Mouse (Mus musculus) CH12F3 (cell line): ENCODE measurements at regions not wholly inside any gene's neighbourhood (a gene's known extent, or its start where the extent isn't known, plus 50 kb on each side); places are given as distances from the start of the nearest gene placed in this dataset.
"Not testable (repeated sequence)": the region's sequence is repeated elsewhere in the genome, so short reads cannot be mapped to it uniquely, and the experiment has no call there.

Experiments used
- in situ Hi-C: fragments of 300-500 bp; cut with MboI; formaldehyde crosslinking; loops from 2 replicates; pipeline ENCODE4 v1.14.3; 2020; ENCODE audit warnings: low sequenced_read_pairs

DNA sequence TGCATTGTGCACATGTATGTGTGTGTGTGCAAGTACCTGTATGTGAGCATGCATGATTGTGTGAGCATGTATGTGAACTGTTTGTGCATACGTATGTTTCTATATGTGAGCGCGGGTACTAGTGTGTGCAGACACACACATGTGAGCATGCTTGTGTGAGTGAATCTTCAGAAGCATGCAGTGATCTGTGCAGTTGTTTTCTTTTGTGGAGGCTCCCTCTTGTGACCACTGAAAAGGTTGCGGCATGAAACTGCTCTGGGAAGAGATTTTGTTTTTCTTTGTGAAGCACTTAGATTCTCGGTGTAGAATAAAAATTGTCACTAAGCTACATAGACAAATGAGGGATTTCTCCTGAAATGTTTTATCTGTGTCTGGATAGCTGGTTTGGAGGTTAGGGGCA, 189.2 kb upstream of the Rapgef5 start:
- in situ Hi-C loops = not testable (repeated sequence)

DNA sequence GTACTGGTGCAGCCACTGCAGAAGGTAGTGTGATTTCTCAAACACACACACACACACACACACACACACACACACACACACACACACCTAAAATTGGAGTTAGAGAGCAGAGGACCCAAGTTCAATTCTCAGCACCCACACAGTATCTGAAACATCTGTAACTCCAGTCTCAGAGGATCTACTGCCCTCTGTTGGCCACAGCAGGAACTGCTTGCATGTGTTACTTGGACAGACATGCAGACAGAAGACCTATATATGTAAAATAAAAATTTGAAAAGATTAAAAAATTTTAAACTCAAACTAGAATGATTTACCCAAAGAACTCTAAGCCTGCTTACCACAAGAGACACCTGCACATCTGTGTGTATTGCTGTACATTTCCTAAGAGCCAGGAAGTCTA, 185.9 kb upstream of the Rapgef5 start:
- in situ Hi-C loops = no loop called here

DNA sequence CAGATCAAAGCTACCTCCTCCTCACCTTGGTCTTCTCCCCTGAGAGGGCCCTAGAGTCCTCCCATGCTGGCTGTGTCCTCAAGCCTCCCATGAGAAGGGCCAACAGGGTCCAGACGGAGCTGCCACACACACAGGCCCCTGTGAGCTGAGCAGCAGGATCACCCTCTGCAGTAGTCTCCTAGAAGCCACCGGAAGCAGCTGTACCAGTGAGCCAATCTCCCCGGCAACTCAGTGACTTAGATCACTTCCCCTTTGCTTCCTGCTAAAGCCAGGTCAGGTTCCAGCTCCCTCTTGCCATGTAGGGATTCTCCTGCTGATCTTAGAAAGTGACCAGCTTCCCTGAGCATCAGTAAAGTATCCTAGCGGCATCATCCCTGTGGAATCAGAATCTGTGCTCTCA, 179.4 kb upstream of the Rapgef5 start:
- in situ Hi-C loops = no loop called here

- in situ Hi-C loops = no loop called here
These were observed 174.0 kb upstream of the Rapgef5 start for GRCm38 (mm10) chr12:117342321-117342720.

GRCm38 (mm10) chr12:117343121-117343520, 173.2 kb upstream of the Rapgef5 start:
- in situ Hi-C loops = no loop called here

GRCm38 (mm10) chr12:117343605-117344004, 172.7 kb upstream of the Rapgef5 start:
- in situ Hi-C loops = not testable (repeated sequence)

DNA sequence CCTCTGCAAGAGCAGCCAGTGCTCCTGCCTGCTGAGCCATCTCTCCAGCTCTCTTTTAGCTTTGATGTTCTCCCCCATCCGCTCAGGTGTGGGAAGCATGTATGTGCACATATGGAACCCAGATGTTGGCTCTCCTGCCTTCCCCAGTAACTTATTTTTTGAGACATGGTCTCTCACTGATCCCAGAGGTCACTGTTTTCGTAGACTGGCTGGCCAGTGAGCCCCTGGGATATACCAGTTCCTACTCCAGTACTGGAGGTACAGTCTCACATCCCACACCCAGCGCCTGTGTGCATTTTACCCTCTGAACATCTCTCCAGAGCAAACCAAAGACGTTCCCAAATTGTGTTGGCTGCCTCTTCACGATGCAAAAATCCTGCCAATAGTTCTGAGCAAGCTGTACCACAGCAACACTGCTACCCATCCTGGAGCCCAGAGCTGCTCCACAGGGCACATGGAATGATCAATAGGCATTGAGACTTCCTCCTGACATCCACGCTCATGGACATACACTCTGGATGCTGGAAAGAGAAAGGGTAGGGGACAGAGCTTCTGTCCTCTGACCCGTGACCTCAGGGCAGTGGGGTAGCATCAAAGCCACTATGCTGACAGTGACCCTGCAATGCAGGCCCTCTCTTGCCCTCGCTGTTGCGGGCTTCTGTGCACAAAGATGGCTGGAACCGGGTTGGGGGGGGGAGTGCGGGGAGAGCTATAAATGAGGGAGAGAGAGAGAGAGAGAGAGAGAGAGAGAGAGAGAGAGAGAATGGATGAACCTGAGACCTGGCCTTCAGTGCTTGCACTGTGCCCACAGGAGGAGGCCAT, 171.8 kb upstream of the Rapgef5 start:
- in situ Hi-C loops = no loop called here

GRCm38 (mm10) chr12:117345088-117345977, 170.9 kb upstream of the Rapgef5 start:
- in situ Hi-C loops = no loop called here

DNA sequence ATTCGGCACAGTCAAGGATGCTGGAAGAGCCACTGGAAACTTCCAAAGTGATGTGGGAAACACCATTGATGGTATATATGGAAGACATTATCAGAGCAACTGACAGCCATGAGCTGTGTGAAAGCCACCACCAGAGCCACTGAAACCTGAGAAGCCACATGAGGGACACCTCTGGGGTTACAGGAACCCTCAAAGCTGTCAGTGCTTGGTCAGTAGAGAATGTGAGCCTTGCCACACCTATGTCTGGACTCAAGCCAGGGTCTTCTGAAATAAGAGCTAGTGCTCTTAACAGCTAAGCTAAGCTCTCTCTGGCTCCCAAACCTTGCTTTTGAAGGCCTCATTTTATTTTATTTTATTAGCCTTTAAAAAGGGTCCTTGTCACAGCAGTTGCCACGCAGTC, 170.2 kb upstream of the Rapgef5 start:
- in situ Hi-C loops = no loop called here

GRCm38 (mm10) chr12:117347135-117347534, 169.1 kb upstream of the Rapgef5 start:
- in situ Hi-C loops = no loop called here

DNA sequence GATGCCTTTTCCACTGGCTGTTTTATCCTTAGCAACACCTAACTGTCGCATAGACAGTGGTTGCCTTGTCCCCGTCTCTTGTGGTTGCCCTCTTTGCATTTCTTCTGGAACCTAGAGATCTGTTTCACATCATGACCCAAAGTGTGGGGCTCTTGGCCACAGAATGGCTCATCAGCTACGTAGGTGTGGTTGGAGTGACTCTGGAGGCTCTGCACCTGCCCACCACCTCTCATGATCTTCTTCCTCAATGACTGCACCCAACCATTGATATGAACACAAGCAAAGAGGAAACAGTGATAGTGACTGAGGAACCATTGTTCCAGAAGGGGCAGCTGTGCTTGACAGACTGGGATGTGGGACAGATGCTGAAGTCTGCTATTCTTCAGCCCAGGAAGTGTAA, 167.8 kb upstream of the Rapgef5 start:
- in situ Hi-C loops = no loop called here

GRCm38 (mm10) chr12:117351900-117352299, 164.4 kb upstream of the Rapgef5 start:
- in situ Hi-C loops = no loop called here

DNA sequence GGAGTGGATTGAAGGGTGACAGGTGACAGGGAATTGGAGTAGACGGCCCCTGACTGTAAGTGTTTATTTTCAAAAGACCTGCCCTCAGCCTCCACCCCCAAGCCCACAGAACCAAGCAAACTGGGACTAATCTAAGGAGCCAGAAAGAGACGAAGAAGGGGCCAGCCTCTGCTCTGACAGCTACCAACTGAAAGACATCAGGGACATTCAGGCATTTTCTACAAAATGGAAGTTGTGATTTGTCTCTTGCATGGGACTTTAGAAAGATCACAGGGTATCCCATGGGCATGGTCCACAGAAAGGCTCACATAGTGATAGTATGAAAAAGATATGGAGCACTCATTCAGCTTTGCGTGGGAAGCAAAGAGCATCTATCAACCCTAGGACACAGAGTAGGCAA, 163.8 kb upstream of the Rapgef5 start:
- in situ Hi-C loops = no loop called here

DNA sequence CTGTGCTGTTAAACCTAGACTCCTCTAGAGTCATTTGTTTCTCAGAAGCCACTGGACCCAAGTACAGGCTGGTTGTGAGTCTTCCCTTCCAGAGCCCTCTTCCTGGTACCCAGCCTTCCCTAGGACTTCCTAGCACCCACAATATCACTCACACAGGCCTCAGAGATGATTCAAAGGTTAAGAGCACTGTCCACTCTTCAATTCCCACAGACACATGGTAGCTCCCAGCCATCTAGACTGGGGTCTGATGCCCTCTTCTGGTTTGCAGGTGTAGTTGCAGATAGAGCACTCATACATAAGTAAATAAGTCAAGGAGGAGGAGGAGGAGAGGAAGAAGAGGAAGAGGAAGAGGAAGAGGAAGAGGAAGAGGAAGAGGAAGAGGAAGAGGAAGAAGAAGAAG, 163.3 kb upstream of the Rapgef5 start:
- in situ Hi-C loops = no loop called here

DNA sequence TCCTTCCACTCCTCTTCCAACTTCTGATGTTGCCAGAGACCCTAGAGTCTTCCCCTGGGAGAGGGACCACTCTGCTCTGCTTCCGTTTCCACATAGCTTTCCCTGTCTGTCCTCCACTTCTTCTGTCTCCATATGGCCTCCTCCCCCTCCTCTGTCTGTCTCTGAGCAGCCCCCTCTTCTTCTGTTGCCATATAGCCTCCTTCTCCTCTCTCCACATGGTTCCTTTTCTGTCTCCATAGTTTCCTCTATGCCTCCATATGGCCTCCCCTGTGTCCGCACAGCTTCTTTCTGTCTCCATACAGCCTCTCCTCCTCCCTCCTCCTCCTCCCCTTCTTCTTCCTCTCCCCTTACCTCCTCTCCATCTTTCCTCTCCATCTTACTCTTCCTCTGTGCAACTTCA, 158.5 kb upstream of the Rapgef5 start:
- in situ Hi-C loops = no loop called here

GRCm38 (mm10) chr12:117358891-117359290, 157.4 kb upstream of the Rapgef5 start:
- in situ Hi-C loops = no loop called here

DNA sequence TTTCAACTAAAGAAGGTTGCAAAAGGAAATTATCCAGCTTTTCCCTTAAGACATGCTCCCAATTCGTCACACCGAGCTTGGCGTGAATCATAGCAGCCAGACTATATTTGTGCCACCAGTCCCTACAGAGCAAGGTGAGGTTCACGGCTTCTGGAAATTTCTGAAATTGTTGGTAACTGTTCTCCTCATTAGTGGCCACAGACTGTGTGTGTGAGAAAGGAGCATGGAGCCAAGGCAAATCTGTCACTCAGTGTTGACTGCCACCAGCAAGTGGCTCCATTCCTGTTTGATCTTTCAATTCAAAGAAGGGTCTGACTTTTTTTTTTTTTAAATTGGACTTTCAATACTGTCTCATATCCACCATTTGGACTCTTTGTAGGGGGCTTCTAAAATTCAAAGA, 156.1 kb upstream of the Rapgef5 start:
- in situ Hi-C loops = no loop called here

DNA sequence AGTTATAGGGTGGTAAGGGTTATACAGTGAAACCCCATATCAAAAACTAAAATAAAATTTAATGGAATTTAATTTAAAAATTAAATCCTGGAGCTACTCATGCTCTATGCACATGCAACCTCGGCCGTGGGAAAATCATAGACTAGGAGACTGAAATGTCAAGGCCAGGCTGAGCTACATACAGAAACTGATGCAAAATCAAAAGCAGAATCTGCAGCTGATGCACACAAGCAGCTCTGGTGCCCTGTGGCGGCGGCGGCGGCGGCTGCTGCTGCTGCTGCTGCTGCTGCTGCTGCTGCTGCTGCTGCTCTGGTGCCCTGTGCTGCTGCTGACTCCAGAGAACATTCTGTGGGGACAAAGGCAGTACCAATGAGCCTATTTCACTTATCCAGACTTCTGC, 154.5 kb upstream of the Rapgef5 start:
- in situ Hi-C loops = no loop called here

GRCm38 (mm10) chr12:117363457-117363856, 152.8 kb upstream of the Rapgef5 start:
- in situ Hi-C loops = not testable (repeated sequence)

DNA sequence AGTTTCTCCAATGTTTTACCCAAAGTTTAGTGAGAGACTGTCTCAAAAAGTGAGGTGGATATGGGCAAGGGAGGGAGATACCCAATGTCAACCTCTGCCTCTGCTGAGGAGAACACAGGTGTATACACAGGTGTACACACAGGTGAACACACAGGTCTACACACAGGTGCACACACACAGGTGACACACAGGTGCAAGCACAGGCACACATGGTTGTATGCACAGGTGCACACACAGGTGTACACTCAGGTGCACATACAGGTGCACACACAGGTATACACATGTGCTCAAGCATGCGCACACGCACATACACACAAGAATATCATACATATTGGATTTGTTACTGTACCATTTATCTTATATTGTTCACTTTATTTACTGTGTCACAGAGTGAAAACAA, 151.1 kb upstream of the Rapgef5 start:
- in situ Hi-C loops = no loop called here

DNA sequence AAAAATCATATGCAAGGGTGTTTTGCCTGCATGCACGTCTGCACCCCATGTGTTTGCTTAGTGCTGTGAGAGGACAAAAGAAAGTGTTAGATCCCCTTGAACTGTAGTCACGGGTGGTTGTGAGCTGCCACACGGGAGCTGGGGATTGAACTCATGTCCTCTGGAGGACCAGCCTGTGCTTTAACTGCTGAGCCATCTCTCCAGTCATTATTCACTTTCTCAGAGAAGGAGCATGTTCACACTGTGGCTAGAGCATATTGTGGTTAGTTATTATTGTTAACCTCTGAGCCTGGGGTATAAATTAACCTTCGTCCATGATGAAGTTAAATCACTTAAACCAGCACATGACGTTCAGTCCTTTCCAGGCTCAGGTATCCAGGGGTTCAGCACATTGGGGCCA, 150.4 kb upstream of the Rapgef5 start:
- in situ Hi-C loops = no loop called here

- in situ Hi-C loops = no loop called here
These were observed 137.9 kb upstream of the Rapgef5 start for GRCm38 (mm10) chr12:117378297-117378887.
